Mouse (Mus musculus) hindbrain, embryonic 15.5 days (tissue): ENCODE measurements around the gene Slc4a4. TPM values are rescaled to one million over a fixed set of nuclear protein-coding genes. Genes with fewer than 3 reads are reported as not detected.
A peak's percentile ranks its signal among the peaks of the same experiment; 100 is the strongest.

ENCODE experiments used
- ATAC-seq: fragments of 200-750 bp; cut with Nextera tagmentation; 2 replicates; pipeline ENCODE4 v1.8.0; 2017; ENCODE audit warnings: low read depth, moderate number of reproducible peaks, moderate TSS enrichment; ENCODE audit not compliant: low FRiP score
- H3K27ac ChIP-seq: fragments of 300-500 bp; sonication (generic); replicated peaks from 2 replicates; pipeline ENCODE4 v1.5.1; 2015; ENCODE audit warnings: mild to moderate bottlenecking, inconsistent platforms
- H3K27me3 ChIP-seq: fragments of 300-500 bp; sonication (generic); 2 replicates; pipeline ENCODE4 v1.6.1; 2015; ENCODE audit warnings: control low read depth, inconsistent platforms
- H3K36me3 ChIP-seq: fragments of 300-500 bp; sonication (generic); 2 replicates; pipeline ENCODE4 v1.6.1; 2015; ENCODE audit warnings: control low read depth, inconsistent platforms
- H3K4me1 ChIP-seq: fragments of 300-500 bp; sonication (generic); replicated peaks from 2 replicates; pipeline ENCODE4 v1.6.1; 2015; ENCODE audit warnings: control low read depth, inconsistent platforms
- H3K4me2 ChIP-seq: fragments of 300-500 bp; sonication (generic); 2 replicates; pipeline ENCODE4 v1.6.1; 2015; ENCODE audit warnings: moderate library complexity, mild to moderate bottlenecking, inconsistent platforms
- H3K4me3 ChIP-seq: fragments of 300-500 bp; sonication (generic); 2 replicates; pipeline ENCODE4 v1.5.1; 2015; ENCODE audit warnings: mild to moderate bottlenecking, inconsistent platforms
- H3K9ac ChIP-seq: fragments of 300-500 bp; sonication (generic); 2 replicates; pipeline ENCODE4 v1.6.1; 2015; ENCODE audit warnings: inconsistent platforms
- H3K9me3 ChIP-seq: fragments of 300-500 bp; sonication (generic); 2 replicates; pipeline ENCODE4 v1.6.1; 2016; ENCODE audit warnings: control low read depth, inconsistent platforms
- WGBS: fragments of 180-500 bp; shearing (Covaris S2); methylation state at CpG from one replicate; pipeline ENCODE4 v1.1.7; 2015; 5-methylcytosine and 5-hydroxymethylcytosine counted together
- polyA plus RNA-seq: library from polyadenylated mRNA; unstranded; fragments of >200 nt; fragmentation: Nextera tagmentation; extraction: Ambion mirVana; gene quantifications from 2 replicates; pipeline ENCODE4 v1.2.1, GENCODE M21; 2015

Gene Slc4a4
- polyA plus RNA-seq, 1 experiment from 2014 or later: 13.4 TPM

DNA sequence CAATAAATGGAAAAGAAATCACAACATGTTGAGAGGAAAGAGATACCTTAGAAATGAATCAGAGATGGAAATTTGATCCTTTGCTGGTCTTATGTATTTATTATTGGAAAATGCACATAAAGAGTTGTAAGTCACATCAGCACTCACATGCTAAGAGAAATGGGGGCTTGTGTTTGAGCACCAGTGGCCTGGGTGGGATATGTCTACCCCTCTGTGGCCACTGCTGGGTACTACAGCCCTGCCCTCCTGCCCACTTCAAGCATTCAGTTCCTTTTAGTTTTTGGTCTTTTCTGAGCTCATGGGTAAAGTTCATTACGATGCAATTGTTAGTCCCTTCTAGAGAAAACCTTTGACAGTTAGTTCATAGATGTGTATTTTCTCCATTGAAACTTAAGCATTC is 335.0 kb downstream of the Slc4a4 start:
- Histone ChIP-seq H3K36me3 (no peaks in the 10 kb centered on the region), H3K4me3 (no peak overlapping the region), H3K9ac (no peak overlapping the region), H3K9me3 (no peaks in the 10 kb centered on the region), H3K4me1 (no peaks in the 10 kb centered on the region), H3K4me2 (no peak overlapping the region), H3K27ac (no peak overlapping the region), H3K27me3 (no peaks in the 10 kb centered on the region)
- ATAC-seq: peak; percentile 69; the same call in 1 of the 2 replicates
- 47% methylated on average over 1 of the region's 1 CpGs for WGBS

DNA sequence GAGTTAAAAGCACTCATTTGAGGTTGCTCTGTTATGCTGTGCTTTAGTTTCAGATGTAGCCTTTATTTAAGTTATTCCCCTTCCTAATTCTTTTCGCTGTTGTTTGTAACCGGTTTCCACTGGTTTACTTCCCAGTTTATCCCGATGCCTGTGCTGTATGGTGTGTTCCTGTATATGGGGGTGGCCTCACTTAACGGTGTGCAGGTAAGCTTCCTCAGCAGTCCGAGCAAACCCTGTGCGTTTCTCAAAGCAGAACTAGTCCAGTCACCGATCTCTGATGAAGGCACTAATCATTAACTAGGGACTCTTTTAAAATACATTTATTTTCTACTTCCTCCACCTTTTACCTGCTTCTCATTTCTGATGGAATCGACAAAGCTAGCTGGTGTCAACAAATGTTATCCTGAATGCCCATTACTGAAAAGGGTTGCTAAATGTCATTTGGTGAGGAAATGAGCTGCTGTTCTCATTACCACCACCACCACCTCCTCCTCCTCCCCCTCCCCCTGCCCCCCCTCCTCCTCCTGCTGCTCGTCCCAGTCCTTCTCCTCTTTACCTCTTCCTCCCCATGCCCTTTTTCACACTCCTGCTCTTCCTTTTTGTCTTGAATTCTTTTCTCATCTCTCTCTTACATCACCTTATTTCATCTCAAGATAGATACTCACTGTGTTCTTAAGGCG is 336.6 kb downstream of the Slc4a4 start:
- no peak for ATAC-seq
- no peak overlapping the region for H3K9ac ChIP-seq
- no peak overlapping the region for H3K4me3 ChIP-seq
- no peaks in the 10 kb centered on the region for H3K4me1 ChIP-seq
- no peak overlapping the region for H3K27ac ChIP-seq
- H3K4me2 ChIP-seq: no peak overlapping the region
- H3K36me3 ChIP-seq: no peaks in the 10 kb centered on the region
- no peaks in the 10 kb centered on the region for H3K9me3 ChIP-seq
- no peaks in the 10 kb centered on the region for H3K27me3 ChIP-seq
- 61% methylated on average over 10 of the region's 10 CpGs for WGBS

DNA sequence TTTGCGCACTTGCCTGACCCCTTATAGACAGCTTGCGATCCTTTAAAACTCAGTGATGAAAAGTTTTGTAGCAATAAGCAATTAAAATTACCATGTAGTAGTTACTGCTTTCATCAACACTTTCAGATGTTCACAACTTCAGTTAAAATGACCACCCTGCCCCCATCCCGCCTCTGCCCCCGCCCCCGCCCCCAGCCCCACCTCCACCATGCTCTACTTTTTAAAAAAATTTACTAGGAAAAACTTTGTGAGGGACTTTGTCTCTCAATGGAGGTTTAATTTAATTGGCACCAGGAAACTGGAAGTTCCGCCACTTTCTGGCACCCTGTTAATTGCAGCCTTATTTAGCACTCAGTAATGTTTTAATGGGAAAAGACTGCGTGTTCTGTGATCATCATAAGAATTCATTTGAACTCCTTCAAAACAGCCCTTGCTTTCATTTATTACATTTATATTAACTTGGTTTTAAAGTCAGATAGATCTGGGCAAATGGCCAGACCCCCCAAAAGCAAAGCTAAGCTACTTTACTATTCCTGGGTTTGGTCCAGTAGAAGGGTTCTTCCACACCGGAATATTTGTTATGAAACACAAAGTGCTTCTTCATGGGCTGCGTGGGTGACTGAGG is 337.2 kb downstream of the Slc4a4 start:
- Histone ChIP-seq H3K36me3 (no peaks in the 10 kb centered on the region), H3K9ac (no peak overlapping the region), H3K9me3 (no peaks in the 10 kb centered on the region), H3K27me3 (no peaks in the 10 kb centered on the region), H3K4me3 (no peak overlapping the region), H3K27ac (no peak overlapping the region), H3K4me1 (no peaks in the 10 kb centered on the region), H3K4me2 (no peak overlapping the region)
- 78% methylated on average over 9 of the region's 9 CpGs for WGBS
- ATAC-seq: no peak

DNA sequence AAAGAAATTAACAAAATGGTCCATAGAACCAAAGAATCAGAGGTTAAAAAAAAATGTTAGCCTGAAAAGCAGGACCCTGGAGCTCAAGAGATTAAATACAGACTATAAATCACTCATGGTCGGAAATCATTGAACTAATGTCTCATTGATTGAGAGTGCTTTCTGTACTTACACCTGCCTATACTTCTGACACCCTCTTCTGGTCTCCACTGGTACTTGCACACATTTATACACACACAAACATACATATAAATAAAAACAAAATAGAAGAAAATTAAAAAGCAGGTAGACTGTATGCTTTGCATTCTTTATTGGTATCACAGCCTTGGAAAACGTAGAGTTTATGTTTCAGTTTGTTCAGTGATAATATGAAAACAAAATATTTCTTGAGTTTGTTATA is 341.3 kb downstream of the Slc4a4 start:
- H3K27me3 ChIP-seq: no peaks in the 10 kb centered on the region
- H3K27ac ChIP-seq: no peak overlapping the region
- no peak overlapping the region for H3K4me3 ChIP-seq
- 89% methylated on average over 2 of the region's 2 CpGs for WGBS
- no peak overlapping the region for H3K4me2 ChIP-seq
- H3K36me3 ChIP-seq: no peaks in the 10 kb centered on the region
- H3K4me1 ChIP-seq: no peaks in the 10 kb centered on the region
- ATAC-seq: no peak
- no peaks in the 10 kb centered on the region for H3K9me3 ChIP-seq
- no peak overlapping the region for H3K9ac ChIP-seq

DNA sequence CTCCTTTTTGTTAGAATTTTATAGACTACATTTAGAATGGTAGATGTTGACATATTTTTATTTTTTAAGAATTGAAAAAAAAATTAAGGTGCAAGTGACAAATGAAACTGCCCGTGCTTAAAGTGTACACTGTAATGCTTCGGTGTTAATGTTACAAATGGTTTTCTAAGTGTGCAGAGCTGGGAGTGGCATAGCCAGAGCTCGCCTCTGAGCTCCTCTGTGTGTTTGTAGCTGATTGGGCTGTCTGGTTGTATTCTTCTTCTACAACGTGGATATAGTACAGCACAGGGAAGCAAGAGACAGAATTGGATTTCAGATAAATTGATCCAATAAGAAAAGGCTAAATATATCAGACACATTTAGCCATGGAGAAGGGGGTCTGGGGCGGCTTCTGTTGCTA is 343.0 kb downstream of the Slc4a4 start:
- WGBS: 80% methylated on average over 5 of the region's 5 CpGs
- Histone ChIP-seq H3K9me3 (no peaks in the 10 kb centered on the region), H3K27ac (no peak overlapping the region), H3K4me3 (no peak overlapping the region), H3K4me1 (no peaks in the 10 kb centered on the region), H3K9ac (no peak overlapping the region), H3K27me3 (no peaks in the 10 kb centered on the region), H3K36me3 (no peaks in the 10 kb centered on the region), H3K4me2 (no peak overlapping the region)
- ATAC-seq: no peak

DNA sequence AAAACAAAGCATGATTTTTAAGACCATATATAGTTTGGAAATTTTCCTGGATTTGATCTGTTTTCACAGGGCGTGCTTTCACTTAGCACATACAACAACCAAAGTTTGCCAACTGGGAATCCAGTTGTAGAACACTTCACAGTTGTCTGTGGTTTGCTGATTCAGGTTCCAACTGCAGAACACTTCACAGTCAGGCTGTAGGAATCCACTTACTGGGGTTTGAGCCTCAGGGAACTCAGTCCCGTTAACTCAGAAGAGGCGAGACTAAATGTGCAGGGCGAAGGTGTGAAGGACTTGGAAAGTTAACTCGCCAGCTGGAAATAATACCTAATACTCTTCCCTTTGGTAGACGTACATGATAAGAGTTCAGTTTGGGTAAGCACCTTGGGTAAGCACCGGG is 345.7 kb downstream of the Slc4a4 start:
- Histone ChIP-seq H3K27ac (no peak overlapping the region), H3K4me2 (no peak overlapping the region), H3K4me3 (no peak overlapping the region), H3K27me3 (no peaks in the 10 kb centered on the region), H3K36me3 (no peaks in the 10 kb centered on the region), H3K9ac (no peak overlapping the region), H3K9me3 (no peaks in the 10 kb centered on the region), H3K4me1 (no peaks in the 10 kb centered on the region)
- 89% methylated on average over 7 of the region's 7 CpGs for WGBS
- ATAC-seq: no peak

DNA sequence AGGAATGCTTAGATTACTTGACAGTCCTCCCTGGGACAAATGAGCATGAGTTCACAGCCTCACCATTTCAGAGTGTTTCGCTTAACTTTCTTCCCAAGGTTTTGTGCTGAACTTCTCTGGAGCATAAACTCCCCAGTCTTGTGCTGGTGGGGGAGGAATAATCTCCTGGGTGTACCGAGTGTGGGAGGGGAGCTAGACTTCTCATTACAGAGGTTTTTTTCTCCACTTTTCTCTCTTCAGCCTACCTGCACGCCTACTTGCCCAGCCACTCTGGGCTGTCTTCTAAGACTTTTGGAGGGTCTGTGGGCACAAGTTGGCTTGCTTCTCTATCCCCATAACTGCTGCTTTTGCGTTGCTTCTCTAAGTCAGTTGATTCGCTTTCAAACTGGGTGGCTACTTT is 365.2 kb downstream of the Slc4a4 start:
- H3K36me3 ChIP-seq: no peaks in the 10 kb centered on the region
- H3K27me3 ChIP-seq: no peaks in the 10 kb centered on the region
- H3K27ac ChIP-seq: no peak overlapping the region
- H3K9me3 ChIP-seq: no peaks in the 10 kb centered on the region
- H3K9ac ChIP-seq: no peak overlapping the region
- WGBS: 91% methylated on average over 5 of the region's 5 CpGs
- H3K4me2 ChIP-seq: no peak overlapping the region
- no peaks in the 10 kb centered on the region for H3K4me1 ChIP-seq
- H3K4me3 ChIP-seq: no peak overlapping the region
- no peak for ATAC-seq

DNA sequence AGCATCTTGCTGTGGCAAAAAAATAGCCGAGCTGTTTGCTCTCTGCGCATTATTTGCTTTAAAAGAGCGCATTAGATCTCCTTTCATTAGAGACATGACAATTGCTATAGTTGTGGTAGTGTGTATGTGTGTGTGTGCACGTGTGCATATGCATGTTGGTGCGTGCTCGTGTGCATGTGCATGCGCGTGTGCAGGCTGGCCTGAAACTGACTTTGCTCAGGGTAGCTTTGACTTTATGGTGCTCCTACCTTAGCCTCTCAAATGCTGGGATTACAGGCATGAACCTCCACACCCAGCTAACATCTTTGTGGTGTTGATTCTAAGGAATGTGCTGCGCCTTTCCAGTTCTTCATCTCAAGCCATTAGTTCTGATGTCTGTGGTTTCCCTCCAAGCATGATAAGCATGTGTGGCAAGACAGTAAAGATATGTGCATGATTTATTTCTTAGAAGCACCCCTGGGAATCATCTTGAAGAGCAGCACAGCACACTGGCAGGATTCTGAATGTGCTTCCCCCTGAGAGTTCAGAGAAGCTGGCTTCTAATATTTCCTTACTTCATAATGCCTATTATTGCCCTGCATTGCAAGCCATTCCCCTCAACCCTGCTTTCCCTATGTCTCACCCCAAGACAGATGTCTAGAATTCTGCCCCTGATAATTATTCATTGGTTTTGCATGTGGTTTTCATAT is 373.3 kb downstream of the Slc4a4 start:
- Histone ChIP-seq H3K4me1 (0 out of 2 replicates have a peak, but pooled peaks cover 3% of the 10 kb centered on the region), H3K4me3 (no peak overlapping the region), H3K9ac (no peak overlapping the region), H3K4me2 (no peak overlapping the region), H3K27me3 (no peaks in the 10 kb centered on the region), H3K9me3 (no peaks in the 10 kb centered on the region), H3K27ac (no peak overlapping the region), H3K36me3 (no peaks in the 10 kb centered on the region)
- 91% methylated on average over 9 of the region's 9 CpGs for WGBS
- ATAC-seq: no peak

DNA sequence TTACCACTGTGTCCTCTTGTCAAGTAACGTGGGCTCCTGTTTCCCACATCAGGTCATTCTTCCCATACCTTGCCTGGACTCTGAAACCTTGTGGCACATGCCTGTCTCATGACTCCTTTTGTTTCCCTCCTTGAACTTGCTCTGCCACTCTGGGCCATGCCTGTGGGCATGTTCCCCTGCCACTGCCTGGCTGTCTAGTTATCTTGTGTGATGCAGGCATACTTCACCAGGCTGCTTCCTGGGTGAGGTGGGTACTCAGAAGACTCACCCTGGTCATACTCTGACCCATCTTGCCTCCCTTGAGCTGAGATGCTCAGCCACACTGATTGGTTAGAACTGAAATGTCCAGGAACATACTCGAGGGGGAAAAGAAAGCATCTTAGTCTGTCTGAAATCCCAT is 390.4 kb downstream of the Slc4a4 start:
- Histone ChIP-seq H3K9me3 (no peaks in the 10 kb centered on the region), H3K4me2 (no peak overlapping the region), H3K27me3 (no peaks in the 10 kb centered on the region), H3K36me3 (no peaks in the 10 kb centered on the region), H3K4me3 (no peak overlapping the region), H3K9ac (no peak overlapping the region), H3K4me1 (no peaks in the 10 kb centered on the region), H3K27ac (no peak overlapping the region)
- WGBS: 83% methylated on average over 2 of the region's 2 CpGs
- no peak for ATAC-seq

DNA sequence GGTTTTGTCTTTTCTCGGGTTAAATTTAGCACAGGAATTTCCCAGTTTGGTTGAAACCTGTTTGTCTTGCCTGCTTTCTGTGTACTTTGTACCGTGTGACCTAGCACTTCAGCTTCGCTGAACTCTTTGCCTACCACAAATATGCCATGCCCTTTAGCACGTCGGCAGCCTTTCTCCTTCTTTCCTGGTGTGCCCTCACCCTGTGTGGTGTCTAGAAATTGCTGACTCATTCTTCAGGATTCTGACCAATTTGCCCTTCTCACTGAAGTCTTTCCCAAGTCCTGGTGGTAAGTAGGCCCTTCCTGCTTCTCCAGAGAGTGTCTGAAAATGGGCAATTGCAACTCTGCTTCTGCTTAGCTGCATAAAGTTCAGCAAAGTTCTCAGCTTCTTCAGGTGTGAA is 391.0 kb downstream of the Slc4a4 start:
- no peak overlapping the region for H3K4me3 ChIP-seq
- no peaks in the 10 kb centered on the region for H3K9me3 ChIP-seq
- H3K36me3 ChIP-seq: no peaks in the 10 kb centered on the region
- no peak overlapping the region for H3K9ac ChIP-seq
- H3K4me2 ChIP-seq: no peak overlapping the region
- 84% methylated on average over 5 of the region's 5 CpGs for WGBS
- ATAC-seq: no peak
- no peaks in the 10 kb centered on the region for H3K4me1 ChIP-seq
- H3K27me3 ChIP-seq: no peaks in the 10 kb centered on the region
- no peak overlapping the region for H3K27ac ChIP-seq

DNA sequence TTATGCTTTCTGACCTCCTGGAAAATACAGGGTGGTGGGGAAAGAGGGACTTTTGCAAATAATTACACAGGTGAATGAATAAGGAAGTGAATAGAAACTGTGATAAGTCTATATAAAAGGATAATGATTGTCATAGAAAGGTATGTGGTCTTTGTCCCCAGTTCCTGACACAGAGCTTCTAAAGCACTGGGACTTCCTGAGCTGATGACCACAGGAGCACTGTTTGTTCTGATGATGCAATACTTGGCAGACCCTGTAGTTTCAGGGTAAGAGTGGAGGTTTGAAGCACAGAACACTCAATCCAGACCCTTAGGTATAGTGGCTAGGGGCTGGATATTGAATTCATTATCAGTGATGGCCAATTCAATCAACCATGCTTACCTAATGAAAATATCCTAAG is 391.7 kb downstream of the Slc4a4 start:
- Histone ChIP-seq H3K27me3 (no peaks in the 10 kb centered on the region), H3K4me3 (no peak overlapping the region), H3K9ac (no peak overlapping the region), H3K9me3 (no peaks in the 10 kb centered on the region), H3K4me2 (no peak overlapping the region), H3K27ac (no peak overlapping the region), H3K36me3 (no peaks in the 10 kb centered on the region), H3K4me1 (no peaks in the 10 kb centered on the region)
- no peak for ATAC-seq

DNA sequence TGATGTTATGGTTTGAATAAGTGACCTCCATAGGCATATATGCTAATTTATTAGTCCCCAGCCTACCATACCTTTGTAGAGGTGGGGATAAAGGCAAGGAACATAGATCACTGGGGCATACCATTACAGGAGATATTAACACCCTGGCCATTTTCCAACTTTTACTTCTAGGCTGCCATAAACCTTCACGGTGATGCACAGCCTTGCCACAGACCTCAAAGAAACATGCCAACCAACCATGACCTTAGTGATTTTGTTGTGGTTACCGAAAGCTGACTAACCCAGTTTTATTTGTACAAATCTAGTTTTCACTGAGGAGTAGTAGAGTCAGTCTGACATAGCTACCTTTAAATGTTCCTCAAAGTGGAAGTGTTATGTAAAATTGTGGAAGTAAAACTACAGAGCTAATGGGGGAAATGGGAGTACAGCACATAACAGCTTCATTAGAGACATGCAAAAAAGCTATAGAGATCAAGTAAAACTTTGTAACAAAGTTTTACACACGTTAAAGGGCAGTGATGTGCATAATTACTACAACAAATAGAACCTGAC is 393.8 kb downstream of the Slc4a4 start:
- Histone ChIP-seq H3K27ac (no peak overlapping the region), H3K4me1 (no peaks in the 10 kb centered on the region), H3K27me3 (no peaks in the 10 kb centered on the region), H3K9ac (no peak overlapping the region), H3K4me3 (no peak overlapping the region), H3K4me2 (no peak overlapping the region), H3K9me3 (no peaks in the 10 kb centered on the region), H3K36me3 (no peaks in the 10 kb centered on the region)
- WGBS: 75% methylated on average over 3 of the region's 3 CpGs
- no peak for ATAC-seq
